Mouse (Mus musculus) liver, embryonic 15.5 days (tissue): Measurements from ENCODE around the gene Uqcc1. TPM values are rescaled to one million over a fixed set of nuclear protein-coding genes. Genes with fewer than 3 reads are reported as not detected.

Source experiments
- ATAC-seq: fragments of 200-750 bp; cut with Nextera tagmentation; 2 replicates; pipeline ENCODE4 v1.8.0; 2017; ENCODE audit warnings: moderate number of reproducible peaks, mild to moderate bottlenecking, moderate library complexity; ENCODE audit not compliant: insufficient read depth
- H3K27ac ChIP-seq: fragments of 300-500 bp; sonication (generic); replicated peaks from 2 replicates; pipeline ENCODE4 v1.5.1; 2015; ENCODE audit warnings: mild to moderate bottlenecking, inconsistent platforms
- H3K27me3 ChIP-seq: fragments of 300-500 bp; sonication (generic); 2 replicates; pipeline ENCODE4 v1.6.1; 2015; ENCODE audit warnings: mild to moderate bottlenecking, inconsistent platforms
- H3K36me3 ChIP-seq: fragments of 300-500 bp; sonication (generic); replicated peaks from 2 replicates; pipeline ENCODE4 v1.6.1; 2015; ENCODE audit warnings: moderate library complexity, mild to moderate bottlenecking, inconsistent platforms
- H3K4me1 ChIP-seq: fragments of 300-500 bp; sonication (generic); replicated peaks from 2 replicates; pipeline ENCODE4 v1.6.1; 2015; ENCODE audit warnings: inconsistent platforms
- H3K4me2 ChIP-seq: fragments of 300-500 bp; sonication (generic); 2 replicates; pipeline ENCODE4 v1.6.1; 2015; ENCODE audit warnings: moderate library complexity, mild to moderate bottlenecking, inconsistent platforms
- H3K4me3 ChIP-seq: fragments of 300-500 bp; sonication (generic); replicated peaks from 2 replicates; pipeline ENCODE4 v1.5.1; 2015; ENCODE audit warnings: mild to moderate bottlenecking, inconsistent platforms
- H3K9ac ChIP-seq: fragments of 300-500 bp; sonication (generic); 2 replicates; pipeline ENCODE4 v1.6.1; 2015; ENCODE audit warnings: moderate library complexity, mild to moderate bottlenecking, inconsistent platforms
- H3K9me3 ChIP-seq: fragments of 300-500 bp; sonication (generic); replicated peaks from 2 replicates; pipeline ENCODE4 v1.6.1; 2016; ENCODE audit warnings: inconsistent platforms
- WGBS: fragments of 180-500 bp; shearing (Covaris S2); methylation state at CpG from one replicate; pipeline ENCODE4 v1.1.7; 2015; ENCODE audit warnings: mixed read lengths; ENCODE audit not compliant: insufficient replicate concordance; 5-methylcytosine and 5-hydroxymethylcytosine counted together
- polyA plus RNA-seq: library from polyadenylated mRNA; unstranded; fragments of >200 nt; fragmentation: Nextera tagmentation; extraction: Ambion mirVana; gene quantifications from 2 replicates; pipeline ENCODE4 v1.2.1, GENCODE M21; 2015

The Uqcc1 gene
- polyA plus RNA-seq, 1 experiment from 2014 or later: 33.5 TPM

GRCm38 (mm10) chr2:155882087-155882486 lies 48.0 kb downstream of the Uqcc1 start:
- ATAC-seq: no peak
- no peak overlapping the region for H3K9ac ChIP-seq
- no peak overlapping the region for H3K27ac ChIP-seq
- H3K36me3 ChIP-seq: peaks cover 32% of the 10 kb centered on the region; the same call in 1 of the 2 replicates
- H3K4me1 ChIP-seq: peaks cover 8% of the 10 kb centered on the region
- no peaks in the 10 kb centered on the region for H3K27me3 ChIP-seq
- 52% methylated on average over 3 of the region's 3 CpGs for WGBS
- H3K4me2 ChIP-seq: no peak overlapping the region
- H3K9me3 ChIP-seq: no peaks in the 10 kb centered on the region
- H3K4me3 ChIP-seq: no peak overlapping the region

- ATAC-seq: no peak
- 75% methylated on average over 21 of the region's 21 CpGs for WGBS
- Histone ChIP-seq H3K4me2 (no peak overlapping the region), H3K4me3 (no peak overlapping the region), H3K9ac (no peak overlapping the region), H3K27me3 (no peaks in the 10 kb centered on the region), H3K4me1 (peaks cover 8% of the 10 kb centered on the region), H3K9me3 (no peaks in the 10 kb centered on the region), H3K27ac (no peak overlapping the region), H3K36me3 (peaks cover 44% of the 10 kb centered on the region; the same call in 1 of the 2 replicates)
These were observed 50.9 kb downstream of the Uqcc1 start for GRCm38 (mm10) chr2:155878964-155879876.

- no peak overlapping the region for H3K4me3 ChIP-seq
- WGBS: 68% methylated on average over 6 of the region's 6 CpGs
- ATAC-seq: no peak
- H3K4me2 ChIP-seq: no peak overlapping the region
- peaks cover 27% of the 10 kb centered on the region for H3K36me3 ChIP-seq
- no peaks in the 10 kb centered on the region for H3K4me1 ChIP-seq
- H3K27ac ChIP-seq: no peak overlapping the region
- no peaks in the 10 kb centered on the region for H3K9me3 ChIP-seq
- no peak overlapping the region for H3K9ac ChIP-seq
- no peaks in the 10 kb centered on the region for H3K27me3 ChIP-seq
These were observed 56.5 kb downstream of the Uqcc1 start for GRCm38 (mm10) chr2:155873636-155874035.

- ATAC-seq: no peak
- Histone ChIP-seq H3K27me3 (no peaks in the 10 kb centered on the region), H3K4me1 (no peaks in the 10 kb centered on the region), H3K4me2 (no peak overlapping the region), H3K27ac (no peak overlapping the region), H3K4me3 (no peak overlapping the region), H3K36me3 (peaks cover 31% of the 10 kb centered on the region), H3K9me3 (no peaks in the 10 kb centered on the region), H3K9ac (no peak overlapping the region)
- WGBS: 72% methylated on average over 10 of the region's 10 CpGs
These were observed 57.1 kb downstream of the Uqcc1 start for GRCm38 (mm10) chr2:155872930-155873507.

DNA sequence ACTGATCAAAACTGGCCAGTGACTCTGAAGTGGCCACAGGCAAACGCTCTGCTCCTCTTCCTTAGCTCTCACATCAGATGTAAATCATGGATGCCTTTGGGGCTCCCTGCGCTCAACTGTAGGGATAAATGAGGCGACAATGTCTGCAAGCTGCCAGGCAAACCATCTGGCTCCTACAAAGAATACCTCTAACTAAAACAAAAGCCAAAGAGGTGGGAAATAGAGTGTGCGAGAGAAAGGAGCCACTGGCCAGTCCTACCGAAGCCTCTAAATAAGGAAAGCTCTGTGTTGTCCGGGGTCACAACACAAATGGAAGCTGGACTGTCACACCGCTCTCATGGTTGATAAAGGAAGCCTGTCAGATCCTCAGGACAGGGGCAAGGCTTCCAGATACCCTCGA lies 57.6 kb downstream of the Uqcc1 start:
- ATAC-seq: no peak
- H3K9ac ChIP-seq: no peak overlapping the region
- no peaks in the 10 kb centered on the region for H3K9me3 ChIP-seq
- no peak overlapping the region for H3K4me3 ChIP-seq
- H3K4me2 ChIP-seq: no peak overlapping the region
- no peaks in the 10 kb centered on the region for H3K4me1 ChIP-seq
- peaks cover 36% of the 10 kb centered on the region for H3K36me3 ChIP-seq
- no peaks in the 10 kb centered on the region for H3K27me3 ChIP-seq
- 77% methylated on average over 8 of the region's 8 CpGs for WGBS
- no peak overlapping the region for H3K27ac ChIP-seq

DNA sequence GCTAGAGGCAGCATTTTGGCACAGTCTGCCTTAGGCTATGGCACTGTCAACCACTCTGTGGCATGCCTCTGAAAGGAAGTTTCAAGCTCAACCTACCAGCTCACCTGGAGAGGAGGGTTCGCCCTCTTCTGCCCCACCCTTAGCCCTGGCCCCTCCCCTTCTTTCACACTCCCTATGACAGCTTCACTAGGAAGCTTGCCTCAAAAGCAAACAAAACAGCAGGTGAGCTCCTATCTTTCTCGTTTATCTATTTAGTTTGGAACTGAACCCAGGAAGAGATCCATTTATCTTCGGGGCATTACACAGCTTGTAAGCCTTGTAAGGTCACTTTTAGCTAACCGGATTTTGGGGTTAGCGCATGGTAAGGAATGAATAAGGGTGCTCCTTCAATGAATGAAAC lies 60.3 kb downstream of the Uqcc1 start:
- no peak for ATAC-seq
- Histone ChIP-seq H3K9ac (no peak overlapping the region), H3K27me3 (no peaks in the 10 kb centered on the region), H3K4me1 (no peaks in the 10 kb centered on the region), H3K9me3 (no peaks in the 10 kb centered on the region), H3K4me2 (no peak overlapping the region), H3K4me3 (no peak overlapping the region), H3K27ac (no peak overlapping the region), H3K36me3 (peaks cover 20% of the 10 kb centered on the region)
- WGBS: 74% methylated on average over 5 of the region's 5 CpGs

DNA sequence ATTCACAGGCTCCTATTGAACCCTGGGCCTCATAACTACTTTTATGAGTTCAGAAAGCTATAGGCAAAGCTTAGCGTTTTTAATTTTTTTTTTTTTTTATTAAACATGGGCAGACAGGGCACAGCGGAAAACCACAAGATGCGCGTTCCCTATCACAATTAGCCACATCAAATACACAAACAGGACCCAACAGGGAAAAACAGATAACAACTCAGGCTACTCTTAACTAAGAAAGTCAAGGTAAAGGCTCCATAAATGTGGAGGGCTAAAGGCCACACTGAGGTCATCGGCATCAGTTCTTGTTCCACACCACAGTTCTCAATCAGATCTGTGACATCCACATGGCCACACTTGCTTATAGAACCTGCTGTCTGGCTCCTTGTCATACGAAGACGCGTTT lies 61.8 kb downstream of the Uqcc1 start:
- no peak overlapping the region for H3K4me3 ChIP-seq
- H3K4me1 ChIP-seq: no peaks in the 10 kb centered on the region
- no peak overlapping the region for H3K4me2 ChIP-seq
- no peaks in the 10 kb centered on the region for H3K9me3 ChIP-seq
- H3K27me3 ChIP-seq: no peaks in the 10 kb centered on the region
- no peak overlapping the region for H3K9ac ChIP-seq
- H3K27ac ChIP-seq: no peak overlapping the region
- 70% methylated on average over 8 of the region's 8 CpGs for WGBS
- ATAC-seq: no peak
- H3K36me3 ChIP-seq: peaks cover 20% of the 10 kb centered on the region

DNA sequence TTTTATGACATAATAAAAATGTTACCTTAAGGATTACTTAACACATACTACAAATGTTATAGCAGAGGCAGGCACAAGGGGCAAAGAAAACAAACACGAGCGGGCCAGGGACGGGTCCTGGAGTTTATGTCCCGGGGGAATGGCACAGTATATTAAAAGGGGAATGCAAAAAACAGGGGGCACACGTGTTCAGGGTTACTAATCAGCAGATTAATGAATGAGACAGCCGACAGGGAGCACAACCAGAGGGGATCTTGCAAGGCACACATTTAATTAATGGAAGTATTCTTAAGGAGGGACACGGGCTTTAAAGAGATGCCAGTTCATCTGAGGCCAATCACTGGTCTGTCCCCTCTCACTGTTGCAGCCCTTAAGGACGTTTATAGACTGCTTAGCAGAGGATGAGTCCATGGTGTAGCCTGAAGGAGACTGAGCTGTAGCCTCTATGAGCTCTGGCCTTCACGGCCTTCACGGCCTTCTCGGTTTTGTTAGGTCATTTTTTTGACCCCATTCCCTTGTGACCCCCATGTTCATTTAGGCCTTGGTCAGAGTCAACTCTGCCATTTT lies 66.7 kb downstream of the Uqcc1 start:
- no peak overlapping the region for H3K4me2 ChIP-seq
- H3K36me3 ChIP-seq: peaks cover 16% of the 10 kb centered on the region; the same call in 1 of the 2 replicates
- WGBS: 72% methylated on average over 11 of the region's 11 CpGs
- no peaks in the 10 kb centered on the region for H3K9me3 ChIP-seq
- no peaks in the 10 kb centered on the region for H3K4me1 ChIP-seq
- no peak overlapping the region for H3K9ac ChIP-seq
- no peak overlapping the region for H3K4me3 ChIP-seq
- H3K27ac ChIP-seq: no peak overlapping the region
- ATAC-seq: no peak
- no peaks in the 10 kb centered on the region for H3K27me3 ChIP-seq

GRCm38 (mm10) chr2:155862573-155863300 lies 67.4 kb downstream of the Uqcc1 start:
- H3K4me3 ChIP-seq: no peak overlapping the region
- H3K27ac ChIP-seq: no peak overlapping the region
- H3K36me3 ChIP-seq: peaks cover 13% of the 10 kb centered on the region
- ATAC-seq: no peak
- no peaks in the 10 kb centered on the region for H3K9me3 ChIP-seq
- H3K4me2 ChIP-seq: no peak overlapping the region
- WGBS: 80% methylated on average over 13 of the region's 13 CpGs
- no peaks in the 10 kb centered on the region for H3K4me1 ChIP-seq
- no peak overlapping the region for H3K9ac ChIP-seq
- no peaks in the 10 kb centered on the region for H3K27me3 ChIP-seq

- Histone ChIP-seq H3K27ac (no peak overlapping the region), H3K9me3 (no peaks in the 10 kb centered on the region), H3K4me1 (no peaks in the 10 kb centered on the region), H3K9ac (no peak overlapping the region), H3K4me2 (no peak overlapping the region), H3K27me3 (no peaks in the 10 kb centered on the region), H3K36me3 (peaks cover 14% of the 10 kb centered on the region), H3K4me3 (no peak overlapping the region)
- ATAC-seq: no peak
- WGBS: 80% methylated on average over 6 of the region's 6 CpGs
These were observed 68.5 kb downstream of the Uqcc1 start for GRCm38 (mm10) chr2:155861581-155861980.

DNA sequence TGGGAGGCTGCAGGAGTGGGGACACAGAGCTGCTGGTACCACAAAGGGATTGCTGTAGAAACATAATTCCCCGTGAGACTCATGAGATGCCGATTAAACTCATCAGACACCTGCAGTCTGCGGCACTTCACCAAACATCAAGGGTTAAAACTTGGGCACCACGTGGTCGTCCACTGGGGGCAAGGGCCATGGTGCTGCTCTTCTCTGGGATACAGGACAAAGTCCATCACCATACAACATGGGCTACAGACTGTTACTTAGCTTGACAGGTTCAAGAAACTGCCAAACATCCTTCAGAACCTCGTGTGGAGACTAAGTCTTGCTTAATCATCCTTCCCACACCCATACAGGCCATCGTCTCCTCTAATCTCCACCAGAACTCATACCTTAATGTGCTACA lies 70.0 kb downstream of the Uqcc1 start:
- H3K36me3 ChIP-seq: peaks cover 14% of the 10 kb centered on the region
- H3K27ac ChIP-seq: no peak overlapping the region
- no peak overlapping the region for H3K4me2 ChIP-seq
- no peaks in the 10 kb centered on the region for H3K27me3 ChIP-seq
- ATAC-seq: no peak
- H3K4me3 ChIP-seq: no peak overlapping the region
- H3K9me3 ChIP-seq: no peaks in the 10 kb centered on the region
- H3K4me1 ChIP-seq: no peaks in the 10 kb centered on the region
- WGBS: 66% methylated on average over 7 of the region's 7 CpGs
- H3K9ac ChIP-seq: no peak overlapping the region
